Mouse (Mus musculus): ENCODE measurements around the gene Hsd17b13. TPM values are rescaled to one million over a fixed set of nuclear protein-coding genes. Genes with fewer than 3 reads are reported as not detected.
A peak's percentile ranks its signal among the peaks of the same experiment; 100 is the strongest.

The Hsd17b13 gene
- polyA plus RNA-seq, 1 experiment: 0.13 TPM

- H3K36me3 ChIP-seq (ENCODE audit: control insufficient read depth, insufficient read depth, low read length): no peaks in the 10 kb centered on the region
- H3K4me1 ChIP-seq (ENCODE audit: control insufficient read depth, insufficient read depth, low read length): peaks cover 8% of the 10 kb centered on the region; the same call in 1 of the 2 replicates
- DNase-seq: no peak
- H3K27ac ChIP-seq (ENCODE audit: insufficient read depth, low read depth, low read length): 0 out of 2 replicates have a peak overlapping the region, but pooled peaks have one; percentile 27
- no peak overlapping the region for H3K4me3 ChIP-seq (ENCODE audit: insufficient read depth, low read depth, low read length)
- WGBS: 85% methylated on average over 6 of the region's 6 CpGs
- TF ChIP-seq POLR2A (IDR thresholded peaks at IDR 0.05; ENCODE audit: low read depth, low read length) (no peak), CTCF (conservative IDR thresholded peaks at IDR 0.05; ENCODE audit: insufficient read depth, insufficient read length, low read depth, low read length) (no peak)
- H3K27me3 ChIP-seq (replicated peaks; ENCODE audit: control insufficient read depth, insufficient read depth, low read length): no peaks in the 10 kb centered on the region
These were observed 54.1 kb downstream of the Hsd17b13 start for GRCm38 (mm10) chr5:103923101-103923500.

GRCm38 (mm10) chr5:103922436-103922835 lies 54.8 kb downstream of the Hsd17b13 start:
- H3K4me3 ChIP-seq (ENCODE audit: insufficient read depth, low read depth, low read length): no peak overlapping the region
- H3K27ac ChIP-seq (ENCODE audit: insufficient read depth, low read depth, low read length): no peak overlapping the region
- TF ChIP-seq POLR2A (IDR thresholded peaks at IDR 0.05; ENCODE audit: low read depth, low read length): no peak
- no peak for TF ChIP-seq CTCF (conservative IDR thresholded peaks at IDR 0.05; ENCODE audit: insufficient read depth, insufficient read length, low read depth, low read length)
- peaks cover 3% of the 10 kb centered on the region; the same call in 1 of the 2 replicates for H3K4me1 ChIP-seq (ENCODE audit: control insufficient read depth, insufficient read depth, low read length)
- WGBS: 42% methylated on average over 5 of the region's 5 CpGs
- H3K27me3 ChIP-seq (replicated peaks; ENCODE audit: control insufficient read depth, insufficient read depth, low read length): no peaks in the 10 kb centered on the region
- H3K36me3 ChIP-seq (ENCODE audit: control insufficient read depth, insufficient read depth, low read length): no peaks in the 10 kb centered on the region
- peak; percentile 56 for DNase-seq

GRCm38 (mm10) chr5:103919497-103919896 lies 57.7 kb downstream of the Hsd17b13 start:
- Histone ChIP-seq H3K4me3 (ENCODE audit: insufficient read depth, low read depth, low read length) (no peak overlapping the region), H3K36me3 (ENCODE audit: control insufficient read depth, insufficient read depth, low read length) (no peaks in the 10 kb centered on the region), H3K4me1 (ENCODE audit: control insufficient read depth, insufficient read depth, low read length) (peaks cover 3% of the 10 kb centered on the region; the same call in 1 of the 2 replicates), H3K27ac (ENCODE audit: insufficient read depth, low read depth, low read length) (no peak overlapping the region), H3K27me3 (replicated peaks; ENCODE audit: control insufficient read depth, insufficient read depth, low read length) (no peaks in the 10 kb centered on the region)
- DNase-seq: no peak
- WGBS: 87% methylated on average over 4 of the region's 4 CpGs
- TF ChIP-seq POLR2A (IDR thresholded peaks at IDR 0.05; ENCODE audit: low read depth, low read length): no peak
- no peak for TF ChIP-seq CTCF (conservative IDR thresholded peaks at IDR 0.05; ENCODE audit: insufficient read depth, insufficient read length, low read depth, low read length)

- TF ChIP-seq POLR2A (IDR thresholded peaks at IDR 0.05; ENCODE audit: low read depth, low read length) (no peak), CTCF (conservative IDR thresholded peaks at IDR 0.05; ENCODE audit: insufficient read depth, insufficient read length, low read depth, low read length) (no peak)
- Histone ChIP-seq H3K27me3 (replicated peaks; ENCODE audit: control insufficient read depth, insufficient read depth, low read length) (no peaks in the 10 kb centered on the region), H3K4me1 (ENCODE audit: control insufficient read depth, insufficient read depth, low read length) (no peaks in the 10 kb centered on the region), H3K27ac (ENCODE audit: insufficient read depth, low read depth, low read length) (no peak overlapping the region), H3K4me3 (ENCODE audit: insufficient read depth, low read depth, low read length) (no peak overlapping the region), H3K36me3 (ENCODE audit: control insufficient read depth, insufficient read depth, low read length) (no peaks in the 10 kb centered on the region)
- no peak for DNase-seq
- 73% methylated on average over 3 of the region's 3 CpGs for WGBS
These were observed 59.0 kb downstream of the Hsd17b13 start for GRCm38 (mm10) chr5:103918233-103918632.

- Histone ChIP-seq H3K27ac (ENCODE audit: insufficient read depth, low read depth, low read length) (no peak overlapping the region), H3K27me3 (replicated peaks; ENCODE audit: control insufficient read depth, insufficient read depth, low read length) (no peaks in the 10 kb centered on the region), H3K4me3 (ENCODE audit: insufficient read depth, low read depth, low read length) (no peak overlapping the region), H3K36me3 (ENCODE audit: control insufficient read depth, insufficient read depth, low read length) (no peaks in the 10 kb centered on the region), H3K4me1 (ENCODE audit: control insufficient read depth, insufficient read depth, low read length) (no peaks in the 10 kb centered on the region)
- no peak for DNase-seq
- TF ChIP-seq POLR2A (IDR thresholded peaks at IDR 0.05; ENCODE audit: low read depth, low read length) (no peak), CTCF (conservative IDR thresholded peaks at IDR 0.05; ENCODE audit: insufficient read depth, insufficient read length, low read depth, low read length) (no peak)
- 62% methylated on average over 8 of the region's 8 CpGs for WGBS
These were observed 59.8 kb downstream of the Hsd17b13 start for GRCm38 (mm10) chr5:103917357-103917895.

GRCm38 (mm10) chr5:103916595-103917356 lies 60.4 kb downstream of the Hsd17b13 start:
- Histone ChIP-seq H3K27me3 (replicated peaks; ENCODE audit: control insufficient read depth, insufficient read depth, low read length) (no peaks in the 10 kb centered on the region), H3K4me1 (ENCODE audit: control insufficient read depth, insufficient read depth, low read length) (no peaks in the 10 kb centered on the region), H3K27ac (ENCODE audit: insufficient read depth, low read depth, low read length) (no peak overlapping the region), H3K4me3 (ENCODE audit: insufficient read depth, low read depth, low read length) (no peak overlapping the region), H3K36me3 (ENCODE audit: control insufficient read depth, insufficient read depth, low read length) (no peaks in the 10 kb centered on the region)
- WGBS: 67% methylated on average over 12 of the region's 12 CpGs
- no peak for DNase-seq
- TF ChIP-seq CTCF (conservative IDR thresholded peaks at IDR 0.05; ENCODE audit: insufficient read depth, insufficient read length, low read depth, low read length): no peak
- no peak for TF ChIP-seq POLR2A (IDR thresholded peaks at IDR 0.05; ENCODE audit: low read depth, low read length)

Measured in kidney, adult 2 months (tissue).